Mouse (Mus musculus) c-Kit-negative CD71-positive TER-119-positive erythroid progenitor cells, embryonic 14.5 days (primary cell): ENCODE measurements around the gene Tmem159.

Source experiments
- DNase-seq: peaks from one replicate; pipeline ENCODE4 v3.0.0-alpha.2; 2013; ENCODE audit warnings: low read depth, low spot score

Tmem159 gene

GRCm38 (mm10) chr7:120142743-120143142 lies 40.6 kb downstream of the Tmem159 start:
- DNase-seq = no peak

- no peak for DNase-seq
Observed at GRCm38 (mm10) chr7:120145191-120145590, 43.0 kb downstream of the Tmem159 start, which contains the start of gene Zp2. Gene Zp2 (minus strand): TSS chr7:120145291.

GRCm38 (mm10) chr7:120150257-120150656 lies 48.1 kb downstream of the Tmem159 start:
- DNase-seq = no peak

GRCm38 (mm10) chr7:120150898-120151297 lies 48.7 kb downstream of the Tmem159 start:
- no peak for DNase-seq

GRCm38 (mm10) chr7:120156841-120157409 lies 54.8 kb downstream of the Tmem159 start:
- DNase-seq = no peak

GRCm38 (mm10) chr7:120157575-120158061 lies 55.5 kb downstream of the Tmem159 start:
- no peak for DNase-seq

GRCm38 (mm10) chr7:120158121-120158613 lies 56.0 kb downstream of the Tmem159 start:
- DNase-seq = no peak

GRCm38 (mm10) chr7:120163581-120164251 lies 61.6 kb downstream of the Tmem159 start:
- DNase-seq = no peak
